Mouse (Mus musculus) forebrain, embryonic 13.5 days (tissue): ENCODE measurements around the gene Acot1. TPM values are rescaled to one million over a fixed set of nuclear protein-coding genes. Genes with fewer than 3 reads are reported as not detected.
"Not testable (repeated sequence)": the region's sequence is repeated elsewhere in the genome, so short reads cannot be mapped to it uniquely, and the experiment has no call there.

Source experiments
- ATAC-seq: fragments of 200-750 bp; cut with Nextera tagmentation; 2 replicates; pipeline ENCODE4 v1.8.0; 2017
- H3K27ac ChIP-seq: fragments of 300-500 bp; sonication (generic); 2 replicates; pipeline ENCODE4 v1.5.1; 2015; ENCODE audit warnings: inconsistent platforms, mild to moderate bottlenecking, moderate library complexity
- H3K27me3 ChIP-seq: fragments of 300-500 bp; sonication (generic); 2 replicates; pipeline ENCODE4 v1.6.1; 2015; ENCODE audit warnings: mild to moderate bottlenecking, inconsistent platforms
- H3K36me3 ChIP-seq: fragments of 300-500 bp; sonication (generic); 2 replicates; pipeline ENCODE4 v1.6.1; 2015; ENCODE audit warnings: mild to moderate bottlenecking, inconsistent platforms; ENCODE audit not compliant: poor library complexity, severe bottlenecking
- H3K4me1 ChIP-seq: fragments of 300-500 bp; sonication (generic); 2 replicates; pipeline ENCODE4 v1.6.1; 2015; ENCODE audit warnings: inconsistent platforms
- H3K4me2 ChIP-seq: fragments of 300-500 bp; sonication (generic); 2 replicates; pipeline ENCODE4 v1.6.1; 2015; ENCODE audit warnings: inconsistent platforms, mild to moderate bottlenecking, moderate library complexity
- H3K4me3 ChIP-seq: fragments of 300-500 bp; sonication (generic); 2 replicates; pipeline ENCODE4 v1.5.1; 2015; ENCODE audit warnings: mild to moderate bottlenecking, inconsistent platforms
- H3K9ac ChIP-seq: fragments of 300-500 bp; sonication (generic); 2 replicates; pipeline ENCODE4 v1.6.1; 2015; ENCODE audit warnings: mild to moderate bottlenecking, inconsistent platforms
- H3K9me3 ChIP-seq: fragments of 300-500 bp; sonication (generic); replicated peaks from 2 replicates; pipeline ENCODE4 v1.6.1; 2016; ENCODE audit warnings: inconsistent platforms
- WGBS: fragments of 180-500 bp; shearing (Covaris S2); methylation state at CpG from one replicate; pipeline ENCODE4 v1.1.7; 2015; 5-methylcytosine and 5-hydroxymethylcytosine counted together
- polyA plus RNA-seq: library from polyadenylated mRNA; unstranded; fragments of >200 nt; fragmentation: Nextera tagmentation; extraction: Ambion mirVana; gene quantifications from 2 replicates; pipeline ENCODE4 v1.2.1, GENCODE M21; 2015

Gene Acot1
- polyA plus RNA-seq, 1 experiment from 2014 or later = 54.0 TPM

DNA sequence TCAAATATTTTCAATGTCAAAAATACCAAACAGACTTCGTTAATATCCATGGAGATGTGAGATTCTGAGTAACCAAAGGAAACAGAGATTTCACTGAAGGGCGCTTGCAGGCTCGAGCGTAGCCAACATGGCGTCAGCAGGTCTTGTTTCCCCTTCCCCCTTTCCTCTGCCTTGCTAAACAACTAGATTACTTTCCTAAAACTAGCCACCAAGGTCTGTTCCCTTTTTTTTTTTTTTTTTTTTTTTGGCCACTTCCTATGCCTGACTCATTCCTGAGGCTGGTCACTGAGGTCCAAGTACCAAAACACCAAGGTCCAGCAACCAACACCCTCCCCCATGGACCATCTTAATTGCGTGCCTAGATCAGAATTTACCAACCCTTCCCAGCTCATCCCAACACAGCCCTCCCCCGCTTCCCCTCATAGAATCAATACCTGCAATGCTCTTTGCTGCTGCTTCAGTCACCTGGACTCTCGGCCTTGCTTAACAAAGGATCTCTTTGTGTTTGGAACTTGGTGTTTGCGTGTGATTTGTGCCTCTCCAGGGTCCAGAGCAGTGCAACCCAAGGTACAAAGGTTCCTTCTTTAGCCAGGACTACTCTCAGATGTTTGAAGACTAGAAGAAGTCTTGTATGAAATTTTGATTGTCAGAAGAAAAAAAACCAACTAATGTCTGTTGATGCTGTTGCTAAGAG is 13.9 kb downstream of the Acot1 start:
- no peak overlapping the region for H3K27ac ChIP-seq
- H3K4me1 ChIP-seq = no peaks in the 10 kb centered on the region
- no peaks in the 10 kb centered on the region for H3K9me3 ChIP-seq
- H3K27me3 ChIP-seq = no peaks in the 10 kb centered on the region
- no peak overlapping the region for H3K4me3 ChIP-seq
- no peak overlapping the region for H3K9ac ChIP-seq
- WGBS = 83% methylated on average over 9 of the region's 9 CpGs
- no peak overlapping the region for H3K4me2 ChIP-seq
- ATAC-seq = no peak
- H3K36me3 ChIP-seq = no peaks in the 10 kb centered on the region

DNA sequence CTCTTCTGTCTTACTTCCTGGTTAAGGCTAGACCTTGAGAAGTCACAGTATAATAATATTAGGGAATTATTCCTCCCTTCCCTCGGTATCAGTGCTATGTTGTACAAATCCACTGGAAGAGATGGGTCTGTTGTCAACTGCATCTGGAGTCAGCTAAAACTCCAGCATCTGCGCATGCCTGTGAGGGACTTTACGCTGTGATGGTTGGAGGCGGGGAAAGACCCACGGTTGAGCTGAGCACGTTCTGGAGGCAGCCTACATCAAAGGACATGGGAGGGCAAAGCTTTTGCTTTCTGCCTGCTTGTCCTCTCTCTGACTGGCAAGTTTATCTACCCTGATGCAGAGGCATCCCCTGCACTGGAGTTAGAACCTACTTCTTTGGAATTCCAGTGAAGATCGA is 16.6 kb downstream of the Acot1 start:
- no peak for ATAC-seq
- no peak overlapping the region for H3K4me3 ChIP-seq
- H3K27ac ChIP-seq = no peak overlapping the region
- WGBS = 86% methylated on average over 7 of the region's 7 CpGs
- H3K36me3 ChIP-seq = no peaks in the 10 kb centered on the region
- H3K27me3 ChIP-seq = no peaks in the 10 kb centered on the region
- no peaks in the 10 kb centered on the region for H3K4me1 ChIP-seq
- no peak overlapping the region for H3K4me2 ChIP-seq
- H3K9me3 ChIP-seq = no peaks in the 10 kb centered on the region
- no peak overlapping the region for H3K9ac ChIP-seq

DNA sequence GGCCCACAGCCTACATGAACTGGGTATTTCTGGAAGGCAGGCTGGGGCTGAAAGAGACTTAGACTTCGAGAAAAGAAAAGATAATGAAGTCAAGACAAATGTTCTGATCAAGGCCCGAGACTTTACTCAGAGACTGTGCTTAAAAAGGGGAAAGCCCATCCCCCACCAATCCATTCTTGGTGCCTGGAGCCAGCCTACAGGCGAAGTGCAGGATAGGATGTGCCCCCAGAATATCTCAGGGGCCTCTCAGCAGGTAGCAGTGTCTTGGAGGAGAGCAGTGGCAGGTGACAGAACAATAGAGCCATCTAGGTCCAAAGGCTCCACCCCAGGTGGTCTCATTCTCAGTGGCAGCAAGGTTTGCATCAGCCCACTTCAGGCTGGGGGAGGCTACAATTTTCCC is 19.0 kb downstream of the Acot1 start:
- not testable (repeated sequence) for H3K4me3 ChIP-seq, H3K36me3 ChIP-seq, H3K9me3 ChIP-seq, ATAC-seq, H3K27me3 ChIP-seq, H3K27ac ChIP-seq, H3K9ac ChIP-seq, H3K4me1 ChIP-seq, H3K4me2 ChIP-seq
- WGBS = 34% methylated on average over 3 of the region's 3 CpGs

DNA sequence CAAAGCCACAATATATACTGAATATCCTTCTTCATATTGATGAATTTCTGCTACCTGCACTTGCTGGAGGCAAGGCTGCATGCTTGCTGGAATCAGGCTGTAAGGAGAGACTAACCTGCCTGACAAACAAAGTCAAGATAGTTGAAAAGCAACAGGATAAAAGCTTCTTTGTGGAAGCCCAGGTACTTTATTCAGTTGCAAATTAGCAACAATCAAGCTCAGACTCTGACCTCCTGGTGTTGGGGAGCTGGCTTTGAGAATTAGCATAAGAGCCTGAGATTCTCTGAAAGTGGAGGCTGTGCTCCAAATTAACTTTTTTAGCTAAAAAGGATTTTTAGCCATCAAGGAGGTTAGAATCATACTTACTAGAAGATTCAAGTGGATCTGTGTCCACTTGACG is 19.8 kb downstream of the Acot1 start:
- H3K4me2 ChIP-seq, H3K36me3 ChIP-seq, ATAC-seq, H3K4me1 ChIP-seq, H3K9ac ChIP-seq, H3K4me3 ChIP-seq, H3K27ac ChIP-seq, H3K9me3 ChIP-seq, H3K27me3 ChIP-seq: not testable (repeated sequence)
- WGBS = 73% methylated on average over 1 of the region's 1 CpGs

DNA sequence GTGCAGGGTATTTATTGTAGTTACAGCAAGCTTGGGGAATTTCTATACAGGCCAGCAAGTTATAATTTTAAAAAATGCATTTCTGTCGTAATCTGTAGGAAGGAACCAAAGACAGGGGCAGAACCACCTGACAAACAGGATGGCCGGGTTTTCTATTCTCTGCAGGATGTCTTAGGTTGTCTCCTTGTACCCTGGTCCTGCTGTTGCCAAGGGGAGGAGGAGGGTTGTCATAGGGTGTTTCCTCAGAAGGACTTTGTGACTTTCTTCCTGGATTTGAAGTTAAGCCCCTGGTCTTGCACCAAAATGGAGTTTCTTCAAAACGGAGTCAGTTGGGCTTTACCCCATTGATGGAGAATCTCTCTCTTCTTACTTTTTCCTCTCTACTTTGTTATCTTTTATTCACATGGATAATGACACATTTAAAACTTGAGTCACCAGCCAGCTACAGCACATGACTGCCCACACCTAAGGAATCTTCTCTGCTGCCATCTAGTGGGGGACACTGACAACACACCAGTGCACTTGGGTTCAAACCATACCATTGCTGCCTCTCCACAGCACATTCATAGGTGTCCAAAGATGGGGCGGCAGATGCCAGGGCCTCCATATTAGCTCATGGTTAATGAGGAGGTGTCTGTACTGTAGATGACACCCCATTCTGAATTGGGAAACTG is 21.5 kb downstream of the Acot1 start:
- Histone ChIP-seq H3K36me3 (no peaks in the 10 kb centered on the region), H3K27ac (no peak overlapping the region), H3K27me3 (no peaks in the 10 kb centered on the region), H3K4me1 (no peaks in the 10 kb centered on the region), H3K4me2 (no peak overlapping the region), H3K9me3 (no peaks in the 10 kb centered on the region), H3K4me3 (no peak overlapping the region), H3K9ac (no peak overlapping the region)
- peak; percentile 83 for ATAC-seq
- 74% methylated on average over 4 of the region's 4 CpGs for WGBS

DNA sequence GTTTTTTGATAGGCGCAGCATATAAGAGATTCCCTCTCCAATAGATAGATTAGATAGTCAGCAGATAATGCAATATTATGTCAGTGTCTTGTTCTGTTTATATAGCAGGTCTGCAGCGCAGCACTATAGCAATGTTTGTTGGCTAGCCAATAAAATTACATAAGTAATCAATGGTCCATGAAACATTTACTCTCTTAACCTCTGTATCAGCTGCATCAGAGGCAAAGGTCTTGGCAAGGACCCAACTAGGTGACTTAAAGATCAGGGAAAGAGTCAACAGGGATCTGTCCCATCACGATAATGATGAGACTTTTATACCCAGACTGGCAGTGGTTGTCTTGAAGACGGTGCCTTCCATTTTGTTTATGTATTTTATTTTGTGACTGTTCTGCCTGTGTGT is 23.6 kb downstream of the Acot1 start:
- Histone ChIP-seq H3K9ac (no peak overlapping the region), H3K36me3 (no peaks in the 10 kb centered on the region), H3K4me3 (no peak overlapping the region), H3K4me1 (no peaks in the 10 kb centered on the region), H3K27me3 (no peaks in the 10 kb centered on the region), H3K27ac (no peak overlapping the region), H3K4me2 (no peak overlapping the region), H3K9me3 (no peaks in the 10 kb centered on the region)
- WGBS = 94% methylated on average over 4 of the region's 4 CpGs
- ATAC-seq = no peak

DNA sequence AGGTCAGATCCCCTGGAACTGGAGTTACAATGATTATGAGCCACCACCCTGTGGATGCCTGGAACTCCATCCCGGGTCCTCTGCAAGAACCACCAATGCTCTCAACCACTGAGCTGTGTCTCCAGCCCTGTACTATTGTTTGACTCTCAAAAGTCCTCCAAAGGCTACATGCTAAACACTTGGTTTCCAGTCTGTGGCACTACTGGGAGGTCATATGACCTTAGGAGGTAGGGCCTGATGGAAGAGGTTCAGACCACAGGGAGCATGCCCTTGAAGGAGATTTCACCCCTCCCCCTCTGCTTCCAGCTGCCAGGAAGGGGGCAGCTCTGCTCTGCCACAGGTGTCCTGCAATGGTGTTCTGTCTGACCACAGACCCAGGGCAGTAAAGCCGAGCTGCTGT is 24.0 kb downstream of the Acot1 start:
- not testable (repeated sequence) for H3K36me3 ChIP-seq, H3K9me3 ChIP-seq, H3K27ac ChIP-seq, H3K9ac ChIP-seq, H3K4me2 ChIP-seq, H3K27me3 ChIP-seq, H3K4me3 ChIP-seq, ATAC-seq, H3K4me1 ChIP-seq
- 85% methylated on average over 2 of the region's 2 CpGs for WGBS

DNA sequence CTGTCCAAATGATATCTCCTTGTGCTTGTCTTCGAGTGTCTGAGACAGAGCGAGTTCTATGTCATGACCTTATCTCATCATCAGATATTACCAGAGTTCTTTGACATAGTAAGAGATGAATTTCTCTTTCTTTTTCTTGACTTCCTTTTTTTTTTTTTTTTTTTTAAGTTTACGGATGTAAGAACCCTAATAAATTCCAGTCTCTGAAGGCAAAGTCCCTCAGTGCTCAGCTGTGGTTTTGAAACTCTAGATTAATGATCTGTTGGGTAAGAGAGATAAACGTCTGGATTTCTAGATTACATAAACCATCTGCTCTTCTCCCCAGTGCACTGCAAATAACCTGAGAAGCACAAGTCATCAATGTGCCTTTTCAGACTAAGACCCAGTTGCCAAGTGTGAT is 24.8 kb downstream of the Acot1 start:
- H3K4me3 ChIP-seq = no peak overlapping the region
- ATAC-seq = no peak
- H3K36me3 ChIP-seq = no peaks in the 10 kb centered on the region
- 86% methylated on average over 4 of the region's 4 CpGs for WGBS
- no peak overlapping the region for H3K9ac ChIP-seq
- no peaks in the 10 kb centered on the region for H3K4me1 ChIP-seq
- H3K4me2 ChIP-seq = no peak overlapping the region
- H3K27me3 ChIP-seq = no peaks in the 10 kb centered on the region
- no peaks in the 10 kb centered on the region for H3K9me3 ChIP-seq
- no peak overlapping the region for H3K27ac ChIP-seq

DNA sequence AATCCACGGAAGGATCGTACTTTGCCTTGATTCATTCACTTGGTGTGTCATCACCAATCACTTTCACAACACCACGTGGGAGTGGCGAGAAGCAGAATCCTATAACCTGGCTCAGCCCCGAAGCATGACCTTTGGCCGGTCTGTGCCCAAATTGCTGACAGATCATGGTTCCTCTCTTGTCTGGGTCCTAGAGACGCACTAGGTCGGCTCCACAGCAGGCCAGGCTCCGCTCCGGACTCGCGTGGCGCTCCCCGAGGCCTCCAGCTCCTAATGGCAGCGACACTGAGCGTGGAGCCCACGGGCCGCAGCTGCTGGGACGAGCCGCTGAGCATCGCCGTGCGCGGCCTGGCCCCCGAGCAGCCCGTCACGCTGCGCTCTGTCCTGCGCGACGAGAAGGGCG is 29.0 kb downstream of the Acot1 start, which contains the start of gene Acot4:
Gene Acot4 (plus strand): TSS at position 139 of the 400 bp plus-strand sequence.
- not testable (repeated sequence) for H3K4me1 ChIP-seq, H3K36me3 ChIP-seq, H3K27ac ChIP-seq, H3K27me3 ChIP-seq, ATAC-seq
- Histone ChIP-seq H3K9ac (peak within 1 kb of the TSS; percentile 53), H3K4me3 (peak within 1 kb of the TSS; percentile 43), H3K9me3 (peaks cover 13% of the 10 kb centered on the region), H3K4me2 (peak within 1 kb of the TSS; percentile 62)
- 14% methylated on average over 22 of the region's 32 CpGs for WGBS

DNA sequence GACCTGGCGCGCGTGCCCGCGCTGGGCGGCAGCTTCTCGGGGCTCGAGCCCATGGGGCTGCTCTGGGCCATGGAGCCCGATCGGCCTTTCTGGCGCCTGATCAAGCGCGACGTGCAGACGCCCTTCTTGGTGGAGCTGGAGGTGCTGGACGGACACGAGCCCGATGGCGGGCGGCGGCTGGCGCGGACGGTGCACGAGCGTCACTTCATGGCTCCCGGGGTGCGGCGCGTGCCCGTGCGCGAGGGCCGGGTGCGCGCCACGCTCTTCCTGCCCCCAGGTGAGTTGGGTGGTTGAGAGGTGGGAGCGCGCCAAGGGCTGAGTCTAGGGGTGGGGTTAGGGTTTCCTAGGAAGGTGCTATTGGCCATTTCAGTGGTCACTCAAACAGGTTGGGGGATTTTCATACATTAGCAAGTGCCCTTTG is 29.4 kb downstream of the Acot1 start, which contains the start of gene Gm49366:
Gene Gm49366 (plus strand): TSS at position 245 of the 421 bp plus-strand sequence.
- H3K9me3 ChIP-seq = peaks cover 13% of the 10 kb centered on the region
- not testable (repeated sequence) for H3K27me3 ChIP-seq, H3K36me3 ChIP-seq, ATAC-seq, H3K27ac ChIP-seq, H3K4me1 ChIP-seq
- H3K4me2 ChIP-seq = peak within 1 kb of the TSS; percentile 62
- peak within 1 kb of the TSS; percentile 43 for H3K4me3 ChIP-seq
- peak within 1 kb of the TSS; percentile 53 for H3K9ac ChIP-seq
- 3% methylated on average over 39 of the region's 39 CpGs for WGBS

DNA sequence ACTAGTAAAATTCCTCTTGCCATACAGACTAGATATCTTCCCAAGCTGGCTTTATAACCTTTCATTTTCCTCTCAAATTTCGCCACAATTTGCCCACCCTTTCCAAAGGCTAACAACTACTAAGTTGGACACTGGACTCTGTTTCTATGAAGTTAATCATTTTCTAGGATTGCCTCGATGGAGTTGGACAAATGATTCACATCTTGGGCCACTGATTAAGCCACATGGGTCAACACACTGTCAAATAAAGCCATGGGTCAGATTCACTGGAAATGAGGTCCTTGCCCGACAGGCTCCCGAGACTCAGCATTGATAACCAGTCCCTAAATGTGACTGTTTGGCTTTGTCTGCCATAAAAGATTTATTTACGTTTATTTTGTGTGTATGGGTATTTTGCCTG is 33.0 kb downstream of the Acot1 start:
- no peaks in the 10 kb centered on the region for H3K27me3 ChIP-seq
- ATAC-seq = no peak
- no peaks in the 10 kb centered on the region for H3K36me3 ChIP-seq
- H3K4me1 ChIP-seq = no peaks in the 10 kb centered on the region
- no peak overlapping the region for H3K9ac ChIP-seq
- H3K4me2 ChIP-seq = no peak overlapping the region
- H3K9me3 ChIP-seq = peaks cover 13% of the 10 kb centered on the region
- WGBS = 94% methylated on average over 5 of the region's 5 CpGs
- H3K4me3 ChIP-seq = no peak overlapping the region
- no peak overlapping the region for H3K27ac ChIP-seq

DNA sequence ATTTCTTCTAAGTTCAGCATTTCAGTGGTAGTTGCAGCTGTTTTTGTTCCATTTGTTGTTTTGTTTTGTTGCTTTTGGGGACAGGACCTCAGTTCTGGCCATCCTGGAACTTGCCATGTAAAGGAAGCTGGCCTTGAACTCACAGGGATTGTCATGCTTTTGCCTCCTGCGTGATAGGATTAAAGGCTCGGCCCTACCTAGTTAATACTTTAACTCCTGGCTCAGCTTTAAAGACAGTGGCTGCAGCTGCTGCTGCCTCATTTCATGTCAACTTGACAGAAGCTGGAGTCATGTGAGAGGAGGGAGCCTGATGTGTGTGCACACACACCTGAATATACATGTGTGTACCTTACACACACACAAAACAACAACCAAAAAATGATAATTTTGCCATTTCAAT is 34.8 kb downstream of the Acot1 start:
- Histone ChIP-seq H3K27ac (no peak overlapping the region), H3K4me3 (no peak overlapping the region), H3K36me3 (no peaks in the 10 kb centered on the region), H3K9ac (no peak overlapping the region), H3K27me3 (no peaks in the 10 kb centered on the region), H3K4me1 (no peaks in the 10 kb centered on the region), H3K9me3 (peaks cover 24% of the 10 kb centered on the region), H3K4me2 (no peak overlapping the region)
- WGBS = 83% methylated on average over 2 of the region's 2 CpGs
- no peak for ATAC-seq

DNA sequence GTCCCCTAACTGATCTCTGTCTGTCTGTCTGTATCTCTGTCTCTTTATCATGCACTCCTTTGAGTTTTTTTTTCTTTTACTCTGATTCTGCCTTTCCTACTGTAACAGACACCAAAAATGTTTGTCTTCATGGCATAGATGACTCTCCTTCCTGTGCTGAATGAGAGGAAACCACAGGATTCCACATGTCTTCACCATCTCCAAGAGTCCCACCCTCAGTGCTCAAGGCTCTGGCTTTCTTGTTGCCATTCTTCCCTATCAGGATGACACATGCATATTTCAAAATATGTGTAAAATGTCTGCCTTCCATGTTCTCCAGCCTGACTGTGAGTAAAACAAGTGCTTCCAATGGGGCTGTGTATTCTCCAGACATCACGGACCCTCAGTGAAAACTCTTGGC is 37.6 kb downstream of the Acot1 start:
- Histone ChIP-seq H3K4me2 (no peak overlapping the region), H3K4me3 (no peak overlapping the region), H3K27ac (no peak overlapping the region), H3K9me3 (peaks cover 11% of the 10 kb centered on the region; the same call in 1 of the 2 replicates), H3K9ac (no peak overlapping the region), H3K36me3 (no peaks in the 10 kb centered on the region), H3K4me1 (no peaks in the 10 kb centered on the region), H3K27me3 (no peaks in the 10 kb centered on the region)
- 96% methylated on average over 1 of the region's 1 CpGs for WGBS
- no peak for ATAC-seq
